Mouse (Mus musculus): ENCODE data around the gene Acaa1a. TPM values are rescaled to one million over a fixed set of nuclear protein-coding genes. Genes with fewer than 3 reads are reported as not detected.

Acaa1a gene
- polyA plus RNA-seq, 1 experiment from 2014 or later = 95.4 TPM

DNA sequence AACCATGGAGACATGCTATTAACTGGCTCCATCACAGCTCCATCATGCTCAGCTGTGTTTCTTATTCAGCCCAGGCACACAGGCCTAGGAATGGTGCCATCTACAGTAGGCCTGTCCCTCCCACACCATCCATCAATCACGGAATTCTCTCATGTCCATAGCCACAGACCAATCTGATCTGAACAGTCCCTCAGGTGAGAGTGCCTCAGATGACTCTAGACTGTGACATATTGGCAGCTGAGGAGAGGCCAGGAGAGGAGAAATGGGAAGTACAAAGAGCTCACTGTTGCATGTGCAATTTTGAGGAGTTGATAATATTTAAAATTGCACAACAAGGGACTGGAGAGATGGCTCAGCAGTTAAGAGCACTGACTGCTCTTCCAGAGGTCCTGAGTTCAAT lies 55.3 kb downstream of the Acaa1a start:
- Histone ChIP-seq H3K36me3 (ENCODE audit: control insufficient read depth, insufficient read depth, low read length) (no peaks in the 10 kb centered on the region), H3K4me2 (ENCODE audit: low read depth, low read length) (no peak overlapping the region), H3K4me1 (ENCODE audit: control insufficient read depth, insufficient read depth, low read length) (no peaks in the 10 kb centered on the region), H3K27ac (ENCODE audit: low read depth, low read length) (no peak overlapping the region), H3K9me3 (ENCODE audit: control insufficient read depth, low read length) (no peaks in the 10 kb centered on the region), H3K9ac (replicated peaks; ENCODE audit: low read depth, low read length) (no peak overlapping the region), H3K4me3 (ENCODE audit: low read depth, low read length) (no peak overlapping the region), H3K27me3 (ENCODE audit: control insufficient read depth, insufficient read depth, low read length) (no peaks in the 10 kb centered on the region)
- ATAC-seq (ENCODE audit: low read depth) = no peak
- WGBS = 83% methylated on average over 1 of the region's 1 CpGs

Other genes with a start within 250 kb of the Acaa1a start
- 14.7 and 19.9 TPM in 2 replicates for gene Plcd1, start 246.2 kb upstream of the Acaa1a start, polyA plus RNA-seq (2014; fragmentation: Nextera tagmentation; extraction: Ambion mirVana)
- gene Dlec1, start 237.2 kb upstream of the Acaa1a start, polyA plus RNA-seq (2014; fragmentation: Nextera tagmentation; extraction: Ambion mirVana) = 1.1 and 1.2 TPM in 2 replicates
- 3.1 and 4.8 TPM in 2 replicates for gene Acaa1b, start 182.6 kb upstream of the Acaa1a start, polyA plus RNA-seq (2014; fragmentation: Nextera tagmentation; extraction: Ambion mirVana)
- not detected in 2 replicates for gene Gm47289, start 180.5 kb upstream of the Acaa1a start, polyA plus RNA-seq (2014; fragmentation: Nextera tagmentation; extraction: Ambion mirVana)
- gene Slc22a13, start 130.6 kb upstream of the Acaa1a start, polyA plus RNA-seq (2014; fragmentation: Nextera tagmentation; extraction: Ambion mirVana) = not detected in 2 replicates
- gene Oxsr1, start 17.2 kb upstream of the Acaa1a start, polyA plus RNA-seq (2014; fragmentation: Nextera tagmentation; extraction: Ambion mirVana) = 16.2 and 17.0 TPM in 2 replicates
- gene Myd88, start 1.7 kb downstream of the Acaa1a start, polyA plus RNA-seq (2014; fragmentation: Nextera tagmentation; extraction: Ambion mirVana) = 2.8 and 6.4 TPM in 2 replicates
- gene Xylb, start 17.7 kb downstream of the Acaa1a start, polyA plus RNA-seq (2014; fragmentation: Nextera tagmentation; extraction: Ambion mirVana) = 2.5 and 3.8 TPM in 2 replicates
- gene Slc22a14, start 25.9 kb downstream of the Acaa1a start, polyA plus RNA-seq (2014; fragmentation: Nextera tagmentation; extraction: Ambion mirVana) = not detected in 2 replicates
- gene Acvr2b, start 62.4 kb downstream of the Acaa1a start, polyA plus RNA-seq (2014; fragmentation: Nextera tagmentation; extraction: Ambion mirVana) = 45.0 and 49.7 TPM in 2 replicates
- 58.2 and 59.0 TPM in 2 replicates for gene Exog, start 105.3 kb downstream of the Acaa1a start, polyA plus RNA-seq (2014; fragmentation: Nextera tagmentation; extraction: Ambion mirVana)
- 0.27 and 0.28 TPM in 2 replicates for gene Scn5a, start 239.3 kb downstream of the Acaa1a start, polyA plus RNA-seq (2014; fragmentation: Nextera tagmentation; extraction: Ambion mirVana)

All from neural tube, embryonic 14.5 days (tissue).